Mouse (Mus musculus) hematopoietic stem cell, adult 5-6 weeks (primary cell): ENCODE data around the gene Arl6ip4. TPM values are rescaled to one million over a fixed set of nuclear protein-coding genes. Genes with fewer than 3 reads are reported as not detected.

Experiments
- ATAC-seq, 2 experiments: fragments of 125-278 bp in 1 of 2; replicated peaks in 1 of 2; 2 replicates each; pipeline ENCODE4 v1.8.0; 2016 to 2017; ENCODE audit warnings: inconsistent platforms in 2 of 2, mild to moderate bottlenecking in 2 of 2, moderate number of reproducible peaks in 2 of 2, low read depth in 1 of 2, moderate TSS enrichment in 1 of 2; ENCODE audit not compliant: low FRiP score in 2 of 2, poor library complexity in 2 of 2, severe bottlenecking in 2 of 2, insufficient read depth in 1 of 2, low TSS enrichment in 1 of 2
- total RNA-seq: library from RNA; stranded (forward); fragments of 172-1452, 232-1000 nt; gene quantifications from 2 replicates; pipeline ENCODE4 v1.2.3, GENCODE M21; 2017

Arl6ip4 gene
- total RNA-seq, 1 experiment from 2014 or later, result 81.3 TPM

DNA sequence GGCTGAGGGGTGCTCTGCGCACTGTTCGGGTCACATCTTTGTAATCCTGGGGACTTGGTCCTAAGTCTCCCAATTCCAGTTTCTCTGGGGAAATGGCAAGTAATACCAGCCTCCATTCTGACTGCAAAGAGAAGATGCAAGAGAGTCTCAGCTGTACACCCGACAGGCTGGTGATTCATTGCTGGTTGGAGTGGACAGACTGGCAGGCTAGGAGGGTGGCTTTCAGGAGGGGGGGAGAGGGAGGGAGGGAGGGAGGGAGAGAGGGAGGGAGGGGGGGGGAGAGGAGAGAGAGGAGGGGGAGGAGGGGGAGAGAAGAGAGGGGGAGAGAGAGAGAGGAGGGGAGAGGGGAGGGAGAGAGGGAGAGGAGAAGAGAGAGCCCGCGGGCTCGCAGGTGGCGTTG lies 358 bp upstream of the Arl6ip4 start:
- ATAC-seq, result no peak

GRCm38 (mm10) chr5:124119204-124119603 lies 3.3 kb downstream of the Arl6ip4 start:
- ATAC-seq, result no peak

DNA sequence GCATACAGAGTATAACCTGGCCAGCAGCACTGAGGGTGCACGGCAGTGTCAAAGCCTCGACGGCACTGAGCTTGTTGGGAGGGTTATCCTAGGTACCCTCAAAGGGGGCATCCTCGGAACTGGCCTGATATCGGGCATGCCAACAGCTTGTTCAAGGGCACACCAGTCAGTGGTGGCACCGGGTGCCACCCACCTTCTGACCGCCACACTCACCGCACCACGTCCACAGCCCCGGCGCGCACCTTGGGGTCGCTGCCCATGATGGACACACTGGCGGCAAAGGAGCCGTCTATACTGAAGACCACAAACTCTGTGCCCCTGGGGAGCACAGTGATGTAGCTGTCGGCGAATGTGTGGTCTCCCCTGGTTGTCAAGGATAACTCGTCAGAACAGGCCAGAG lies 6.5 kb downstream of the Arl6ip4 start:
- no peak for ATAC-seq

DNA sequence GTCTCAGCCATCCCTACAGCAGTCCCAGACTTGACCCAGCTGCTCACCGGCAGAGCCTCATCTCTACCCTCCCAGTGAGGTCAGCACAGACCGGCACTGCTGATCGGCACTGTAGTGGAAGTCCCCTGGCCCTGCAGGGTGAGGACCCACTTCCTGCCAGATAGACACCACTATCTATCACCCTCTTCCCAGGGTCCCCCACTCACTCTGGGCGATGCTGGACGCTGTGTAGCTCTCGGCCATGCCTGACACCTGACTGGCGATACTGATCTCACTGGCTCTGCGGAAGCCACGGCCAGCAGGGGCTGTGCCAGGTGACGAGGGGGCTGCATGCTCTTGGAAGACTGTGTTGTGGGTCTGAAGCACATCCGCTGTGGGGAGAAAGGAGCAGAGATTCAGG lies 9.2 kb downstream of the Arl6ip4 start:
- no peak for ATAC-seq

DNA sequence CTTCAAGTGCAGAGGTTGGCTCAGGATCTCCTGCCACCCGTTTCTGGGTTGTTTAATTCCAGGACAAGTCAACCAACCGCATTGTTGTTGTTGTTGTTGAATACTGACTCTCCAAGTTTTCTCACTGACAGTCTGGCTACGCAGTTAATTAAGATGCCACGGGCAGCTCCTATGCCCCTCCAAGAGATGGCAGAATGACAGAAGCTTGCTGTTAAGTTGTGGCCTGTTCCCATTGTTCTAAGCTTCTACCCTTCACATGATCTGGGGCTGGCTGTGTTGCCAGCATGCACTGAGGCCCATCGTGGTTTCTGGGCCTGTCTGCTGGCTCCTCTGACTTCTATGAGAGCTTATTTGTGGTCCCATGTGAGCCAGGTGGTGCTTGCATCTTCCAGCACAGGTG lies 18.4 kb downstream of the Arl6ip4 start:
- no peak for ATAC-seq

GRCm38 (mm10) chr5:124138066-124138465 lies 22.2 kb downstream of the Arl6ip4 start:
- ATAC-seq, result no peak

GRCm38 (mm10) chr5:124149028-124149427 lies 33.1 kb downstream of the Arl6ip4 start:
- no peak for ATAC-seq

DNA sequence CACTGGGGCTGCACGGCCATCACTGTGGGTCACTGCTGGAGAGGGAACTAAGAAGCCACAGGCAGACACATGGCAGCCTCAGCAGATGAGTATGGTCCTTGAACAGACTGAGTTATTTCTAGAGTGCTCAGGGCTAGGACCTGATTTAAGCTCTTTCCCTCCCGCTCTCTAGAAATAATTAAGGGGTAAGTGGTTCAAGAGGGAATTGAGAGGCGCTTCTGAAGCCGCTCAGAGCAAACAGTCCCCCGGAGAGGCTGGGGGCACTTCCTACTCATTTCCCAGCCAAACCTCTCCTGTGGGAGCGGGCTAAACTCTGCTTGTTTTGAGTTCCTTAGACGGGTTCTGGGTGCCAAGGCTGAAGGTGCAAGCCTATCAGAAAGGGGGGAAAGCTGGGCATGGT lies 35.0 kb downstream of the Arl6ip4 start:
- ATAC-seq, result no peak

GRCm38 (mm10) chr5:124152734-124153133 lies 36.8 kb downstream of the Arl6ip4 start:
- no peak for ATAC-seq

- ATAC-seq, result no peak
These were observed 40.1 kb downstream of the Arl6ip4 start for GRCm38 (mm10) chr5:124155943-124156342.

DNA sequence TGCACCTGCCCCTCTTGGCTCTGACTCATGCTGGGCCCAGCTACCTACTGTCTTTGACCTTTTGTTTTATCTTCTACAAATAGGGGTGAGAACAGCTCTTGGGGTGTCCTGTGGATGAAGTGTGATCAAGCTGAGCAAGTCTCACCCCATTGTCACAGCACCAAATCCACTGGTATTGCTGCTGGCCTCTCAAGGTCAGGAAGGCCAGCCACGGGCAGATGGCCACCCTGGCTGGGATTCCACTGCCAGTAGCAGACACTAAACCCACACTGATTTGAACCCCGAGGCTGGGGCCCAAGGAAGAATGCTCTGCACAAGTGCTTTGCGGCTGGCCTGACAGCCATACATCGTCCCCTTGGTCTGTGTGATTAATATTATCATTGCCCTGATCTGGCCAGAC lies 42.4 kb downstream of the Arl6ip4 start:
- ATAC-seq, result no peak

- ATAC-seq, result no peak
These were observed 43.6 kb downstream of the Arl6ip4 start for GRCm38 (mm10) chr5:124159453-124159852.

GRCm38 (mm10) chr5:124161831-124162230 lies 45.9 kb downstream of the Arl6ip4 start:
- no peak for ATAC-seq

- ATAC-seq, result peak; percentile 45 to 58; a peak in 3 of 4 replicates
These were observed 46.7 kb downstream of the Arl6ip4 start for GRCm38 (mm10) chr5:124162577-124162976.

DNA sequence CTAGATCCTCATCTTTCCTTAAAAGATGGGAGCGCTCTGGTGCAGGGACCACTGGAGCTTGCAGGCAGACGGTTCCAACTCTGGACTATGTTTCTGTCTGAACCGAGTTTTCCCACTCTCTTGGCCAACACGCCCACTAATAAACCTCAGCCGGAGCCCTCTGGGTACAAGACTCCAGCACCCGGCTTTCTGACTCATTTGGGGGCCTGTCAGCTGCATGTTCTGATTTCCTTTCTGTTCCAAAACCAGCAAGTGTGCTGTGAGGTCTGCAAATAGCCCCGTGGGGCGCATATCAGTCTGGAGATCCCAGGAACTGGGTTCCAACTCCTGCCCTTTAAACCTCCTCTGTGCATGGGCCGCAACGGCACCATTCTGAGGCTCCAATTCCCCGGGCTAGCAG lies 47.6 kb downstream of the Arl6ip4 start:
- no peak for ATAC-seq

GRCm38 (mm10) chr5:124165622-124166570 lies 50.0 kb downstream of the Arl6ip4 start:
- ATAC-seq, result peak; percentile 44 to 51

- ATAC-seq, result no peak
These were observed 50.9 kb downstream of the Arl6ip4 start for GRCm38 (mm10) chr5:124166741-124167140.

DNA sequence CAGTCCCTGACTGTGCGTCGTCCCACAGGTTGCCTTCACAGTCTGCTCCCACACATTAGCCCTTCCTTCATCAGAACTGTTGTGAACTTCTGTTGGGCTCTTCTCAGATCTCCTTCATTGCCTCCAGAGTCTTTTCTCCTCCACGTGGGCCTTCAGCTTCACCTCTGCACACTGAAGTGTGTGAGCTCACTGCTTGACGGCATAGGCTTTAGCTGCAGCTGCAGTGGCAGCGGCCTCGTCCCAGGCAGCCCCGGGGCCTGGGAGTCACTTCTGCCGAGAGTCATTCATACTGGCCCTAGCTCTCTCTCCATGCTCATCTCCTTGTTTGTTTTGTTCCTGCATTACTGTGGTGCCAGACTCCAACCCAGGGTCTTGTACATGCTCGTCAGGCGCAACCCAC lies 51.7 kb downstream of the Arl6ip4 start:
- no peak for ATAC-seq
